Mouse (Mus musculus): ENCODE measurements around the gene Pde6b.

The Pde6b gene

DNA sequence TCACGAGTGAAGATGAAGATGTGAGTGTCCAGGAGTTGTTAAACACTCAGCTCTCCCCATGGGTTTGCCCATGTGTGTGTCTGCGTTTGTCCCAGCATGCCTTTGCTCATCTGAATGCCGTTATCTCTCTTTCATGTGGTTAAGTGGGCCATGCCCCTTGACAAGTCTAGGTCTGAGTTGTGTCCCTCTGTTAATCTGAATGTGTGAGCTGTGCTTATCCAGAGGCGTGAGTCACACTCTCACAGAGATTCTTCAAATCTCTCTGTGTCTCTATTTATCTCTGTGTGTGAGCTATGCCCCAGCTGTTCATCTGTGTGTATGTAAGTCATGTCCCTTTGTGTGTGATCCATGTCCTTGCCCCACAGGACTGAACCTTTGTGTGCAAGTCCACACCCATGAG is 15.3 kb downstream of the Pde6b start:
- no peak for DNase-seq

DNA sequence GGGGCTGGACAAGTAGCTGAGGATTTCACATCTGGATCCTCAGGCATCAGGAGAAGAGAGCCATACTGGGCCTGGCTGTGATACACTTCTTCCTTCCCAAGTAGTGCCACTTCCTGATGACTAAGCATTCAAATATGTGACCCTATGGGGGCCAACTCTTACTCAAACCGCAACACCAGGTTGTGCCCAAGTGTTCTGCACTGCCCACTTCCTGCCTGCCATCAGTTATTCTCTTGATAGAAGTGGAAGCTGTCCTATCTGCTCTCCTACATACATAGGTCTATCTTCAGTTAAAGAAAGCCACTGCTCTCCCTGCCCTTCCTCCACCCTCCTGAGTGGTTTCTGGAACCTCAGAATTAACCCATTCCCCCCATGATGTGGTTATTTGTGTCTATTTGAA is 17.3 kb downstream of the Pde6b start:
- DNase-seq = no peak

DNA sequence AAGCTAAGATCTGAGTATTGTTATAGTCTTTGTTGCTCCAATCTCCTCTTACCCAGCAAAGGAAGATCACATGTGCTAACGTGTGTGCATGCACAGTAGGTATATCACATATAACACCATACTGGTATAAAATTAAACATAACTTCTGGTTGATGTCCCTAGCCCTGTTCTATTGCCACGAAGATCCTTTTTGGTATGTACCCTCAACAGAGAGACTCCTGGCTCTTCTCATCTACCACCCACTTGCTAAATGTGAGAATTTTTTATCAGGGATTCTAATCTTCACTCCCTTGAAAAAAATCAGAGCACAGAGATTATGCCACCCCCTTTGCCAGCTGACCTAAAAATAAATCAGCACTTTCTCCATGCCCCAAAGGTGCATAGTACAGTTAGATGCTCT is 18.8 kb downstream of the Pde6b start:
- no peak for DNase-seq

DNA sequence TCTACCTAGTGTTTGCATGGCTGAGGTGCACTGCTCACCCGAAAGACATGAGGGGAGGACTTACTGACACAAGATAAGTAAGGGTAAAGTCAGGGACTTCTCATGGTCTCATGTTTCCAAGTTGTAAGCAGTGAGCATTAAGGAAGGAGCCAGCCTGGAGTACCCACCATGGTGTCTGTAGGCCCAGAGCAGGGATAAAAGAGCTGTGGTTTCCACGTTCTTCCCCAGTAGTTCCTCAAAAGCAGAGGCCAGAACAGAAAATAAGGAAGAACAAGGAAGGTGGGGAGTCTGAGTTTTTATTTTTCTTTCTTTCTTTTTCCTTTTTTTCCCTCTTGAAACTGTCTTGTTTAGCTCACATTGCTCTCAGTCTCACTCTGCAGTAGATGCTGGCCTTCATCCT is 26.5 kb downstream of the Pde6b start:
- no peak for DNase-seq

DNA sequence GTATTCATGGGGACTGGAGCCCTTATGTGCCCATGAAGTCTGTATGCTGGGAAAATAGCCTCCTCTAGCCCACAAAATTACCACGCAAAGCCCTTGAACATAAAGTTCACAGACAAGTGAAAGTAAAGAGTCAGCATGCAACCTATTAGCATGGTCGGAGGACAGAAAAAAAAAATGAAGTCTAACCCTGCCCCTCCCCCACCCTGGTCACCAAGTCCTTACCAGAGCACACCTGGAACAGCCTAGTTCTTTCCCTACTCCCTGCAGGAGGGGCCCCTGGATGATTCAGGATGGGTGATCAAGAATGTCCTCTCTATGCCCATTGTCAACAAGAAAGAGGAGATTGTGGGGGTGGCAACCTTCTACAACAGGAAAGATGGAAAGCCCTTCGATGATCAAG is 34.5 kb downstream of the Pde6b start:
- no peak for DNase-seq

DNA sequence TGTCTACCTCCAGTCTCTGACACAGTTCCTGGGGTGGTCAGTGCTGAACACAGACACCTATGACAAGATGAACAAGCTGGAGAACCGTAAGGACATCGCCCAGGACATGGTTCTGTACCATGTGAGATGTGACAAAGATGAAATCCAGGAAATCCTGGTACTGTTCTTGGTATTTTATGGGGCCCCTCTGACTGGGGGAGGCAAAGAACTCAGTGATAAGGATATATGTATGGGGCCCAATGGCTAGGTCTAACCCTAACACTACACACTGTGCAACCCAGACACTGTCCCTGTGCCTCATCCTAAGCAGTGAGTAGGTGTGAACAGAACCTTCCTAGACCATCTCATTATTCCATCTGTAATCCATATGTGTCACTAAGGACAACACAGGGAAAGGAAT is 35.2 kb downstream of the Pde6b start:
- no peak for DNase-seq

DNA sequence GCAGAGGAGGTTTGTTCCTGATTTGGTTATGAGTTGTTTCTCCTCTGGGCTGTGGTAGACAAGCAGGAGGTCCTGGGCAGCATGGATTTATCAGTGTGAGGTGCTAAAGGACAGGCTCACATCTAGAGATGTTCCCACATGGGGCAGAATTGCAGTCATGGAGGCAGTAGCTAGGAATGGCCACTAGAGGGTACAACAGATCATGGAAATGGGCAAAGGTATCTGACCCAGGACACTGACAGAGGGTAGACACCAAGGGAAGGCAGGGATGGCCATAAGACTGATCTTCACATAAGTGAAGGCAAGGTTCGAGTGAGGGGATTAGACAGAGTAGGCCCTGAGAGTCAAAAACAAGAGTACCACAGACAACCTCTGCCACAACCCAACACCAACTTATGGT is 39.0 kb downstream of the Pde6b start:
- DNase-seq = peak; percentile 60

DNA sequence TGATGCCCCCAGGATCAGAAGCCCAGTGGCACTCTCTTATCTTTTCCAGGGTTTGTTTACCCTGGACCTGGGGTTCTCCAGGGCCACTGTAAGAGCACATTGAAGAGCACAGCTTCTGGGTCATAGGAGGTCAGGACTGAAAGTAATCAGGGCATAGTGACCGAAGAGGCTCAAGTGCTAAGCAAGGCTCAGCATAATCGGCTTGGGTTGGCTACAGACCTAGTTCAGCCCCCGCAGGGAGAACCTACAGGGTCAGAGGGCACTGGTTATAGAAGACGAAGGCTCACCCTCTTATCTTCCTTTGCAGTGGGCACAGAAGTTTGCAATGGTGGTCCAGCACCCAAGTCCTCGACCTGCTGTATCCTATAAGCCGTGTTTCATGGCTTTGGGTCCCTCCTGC is 43.0 kb downstream of the Pde6b start:
- no peak for DNase-seq

DNA sequence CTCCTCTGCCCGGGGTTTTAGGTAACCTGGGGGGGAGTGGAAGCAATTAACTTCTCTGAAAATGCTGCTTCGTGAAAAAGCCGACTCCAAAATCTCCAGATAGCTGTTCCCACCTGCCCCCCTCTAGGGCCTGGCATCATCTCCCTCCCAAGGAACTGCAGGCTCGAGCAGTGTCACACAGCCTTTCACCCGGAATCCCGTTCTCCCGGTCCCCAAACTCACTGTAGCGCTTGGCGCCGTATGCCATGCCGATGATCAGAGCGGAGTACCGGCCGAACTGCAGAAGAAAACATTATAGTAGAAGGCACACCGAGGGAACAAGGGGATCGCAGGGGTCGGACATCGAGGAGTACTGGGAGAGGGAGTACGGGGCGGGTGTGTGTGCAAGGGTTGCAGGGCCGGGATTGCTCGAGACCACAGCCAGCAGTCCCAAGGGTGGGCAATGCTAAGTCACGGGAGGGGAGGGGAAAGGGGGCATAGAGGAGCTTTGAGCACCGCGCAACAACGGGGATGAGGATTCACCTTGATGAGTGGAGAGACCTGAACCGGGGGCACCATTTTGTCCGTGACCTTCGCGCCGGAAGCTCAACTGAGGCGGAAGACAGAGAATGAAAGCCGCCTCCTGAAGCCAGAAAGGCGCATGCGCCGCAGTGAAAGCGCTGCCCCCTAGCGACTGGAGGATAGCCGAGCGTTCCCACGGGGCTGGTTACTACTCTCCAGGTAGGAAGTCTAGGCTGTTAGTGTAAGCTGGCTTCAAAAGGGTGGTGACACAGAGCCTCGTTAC is 45.8 kb downstream of the Pde6b start, which contains the start of gene Atp5k:
Gene Atp5k (minus strand): TSS at position 645 of the 784 bp plus-strand sequence.
- DNase-seq = peak; percentile 95

DNA sequence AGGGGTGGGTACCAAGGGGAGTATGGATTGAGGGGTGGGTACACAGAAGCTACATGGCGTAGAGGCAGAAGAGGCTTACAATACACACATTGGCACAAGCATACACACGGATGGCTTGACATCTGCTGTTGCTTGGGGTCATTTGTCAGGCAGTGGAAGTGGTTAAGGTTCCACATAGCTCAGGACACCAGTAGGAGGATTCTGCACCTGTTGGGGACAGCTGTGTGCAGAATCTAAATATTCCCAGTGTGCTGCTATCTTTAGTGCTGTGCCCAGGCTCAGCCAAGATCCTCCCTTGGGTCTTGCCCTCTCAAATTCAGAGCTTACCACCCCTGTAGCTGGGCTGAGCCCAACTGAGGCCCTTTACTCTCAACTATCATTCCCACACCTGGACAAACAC is 47.9 kb downstream of the Pde6b start:
- DNase-seq = no peak

DNA sequence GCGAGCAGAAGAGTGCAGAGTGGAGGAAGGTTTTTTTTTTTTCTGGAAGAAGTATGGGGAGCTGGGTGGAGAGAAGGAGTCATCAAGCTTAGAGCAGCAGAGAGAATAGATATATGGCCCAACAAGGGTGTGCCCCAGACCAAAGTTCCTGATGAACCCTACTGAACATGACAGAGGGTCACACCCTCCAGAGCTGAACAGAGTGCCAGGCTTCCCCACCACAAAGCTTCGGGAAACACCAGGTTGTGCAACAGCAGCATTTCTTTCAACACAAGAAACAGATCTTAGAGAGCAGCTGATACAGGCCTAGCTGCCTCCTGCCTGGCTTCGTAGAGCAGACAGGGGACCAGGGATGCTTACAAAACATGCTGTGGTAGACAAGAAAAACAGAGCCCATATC is 58.8 kb downstream of the Pde6b start:
- DNase-seq = no peak

DNA sequence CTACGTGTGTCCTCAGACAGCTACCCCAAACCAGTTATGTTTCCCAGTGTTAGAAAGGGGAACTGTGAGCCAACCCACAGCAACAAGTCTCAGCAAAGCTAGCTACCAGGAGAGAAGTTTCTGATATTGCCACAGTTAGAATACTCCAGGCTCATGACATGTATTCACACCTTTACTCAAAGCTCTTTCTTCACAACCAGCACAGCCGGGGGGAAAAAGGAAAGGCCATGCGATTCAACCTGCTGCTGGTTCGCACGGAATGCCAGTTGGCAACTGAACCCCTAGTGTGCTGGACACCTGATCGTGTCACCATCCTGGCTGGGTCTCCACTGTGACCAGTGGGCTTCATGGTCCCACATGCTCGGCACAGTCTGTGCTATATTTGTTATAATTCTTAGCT is 59.7 kb downstream of the Pde6b start:
- DNase-seq = no peak

DNA sequence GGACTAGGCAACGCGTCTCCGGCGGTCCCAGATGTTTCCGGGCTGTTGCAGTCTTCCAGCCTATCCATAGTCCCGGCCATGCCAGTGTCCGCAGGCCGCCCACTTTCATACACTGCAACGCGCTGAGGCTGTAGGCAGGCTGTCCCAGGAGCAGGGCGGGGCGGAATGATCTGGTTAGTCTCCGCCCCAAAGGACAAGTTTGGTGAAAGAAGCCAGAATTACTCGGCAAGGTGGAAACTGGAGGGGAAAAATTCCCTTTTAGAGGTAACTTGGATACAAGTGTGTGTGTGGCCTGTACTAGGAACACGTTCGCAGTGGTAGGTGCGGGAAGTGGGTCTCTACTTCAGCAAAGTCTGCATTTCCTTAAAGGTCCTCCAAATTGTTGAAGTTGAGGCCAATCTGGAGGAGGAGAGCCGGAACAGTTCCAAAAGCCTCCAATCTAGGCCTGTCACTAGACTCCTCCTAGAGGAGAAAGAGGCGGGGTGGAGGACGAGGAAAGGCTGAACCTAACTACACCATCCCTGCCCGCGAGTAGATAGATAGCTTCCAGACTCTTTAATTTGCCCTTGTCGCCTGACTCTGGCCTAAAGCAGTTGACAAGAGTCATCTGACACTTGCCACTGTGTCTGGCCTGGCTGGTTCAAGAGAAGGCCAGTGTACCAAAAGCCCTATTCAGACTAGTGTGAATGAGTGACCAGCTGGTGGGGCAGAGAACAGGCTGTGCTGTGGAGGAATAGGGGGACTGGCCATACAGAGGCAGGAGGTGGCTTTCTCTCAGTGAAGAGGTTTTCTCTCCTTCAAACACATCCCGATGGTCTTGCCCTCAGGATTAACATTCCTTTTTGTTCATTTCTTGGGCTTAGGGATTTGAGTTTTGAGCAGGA is 60.8 kb downstream of the Pde6b start, which contains the start of gene Mfsd7a:
Gene Mfsd7a (minus strand): TSS at position 107 of the 884 bp plus-strand sequence.
- peak; percentile 86 for DNase-seq

DNA sequence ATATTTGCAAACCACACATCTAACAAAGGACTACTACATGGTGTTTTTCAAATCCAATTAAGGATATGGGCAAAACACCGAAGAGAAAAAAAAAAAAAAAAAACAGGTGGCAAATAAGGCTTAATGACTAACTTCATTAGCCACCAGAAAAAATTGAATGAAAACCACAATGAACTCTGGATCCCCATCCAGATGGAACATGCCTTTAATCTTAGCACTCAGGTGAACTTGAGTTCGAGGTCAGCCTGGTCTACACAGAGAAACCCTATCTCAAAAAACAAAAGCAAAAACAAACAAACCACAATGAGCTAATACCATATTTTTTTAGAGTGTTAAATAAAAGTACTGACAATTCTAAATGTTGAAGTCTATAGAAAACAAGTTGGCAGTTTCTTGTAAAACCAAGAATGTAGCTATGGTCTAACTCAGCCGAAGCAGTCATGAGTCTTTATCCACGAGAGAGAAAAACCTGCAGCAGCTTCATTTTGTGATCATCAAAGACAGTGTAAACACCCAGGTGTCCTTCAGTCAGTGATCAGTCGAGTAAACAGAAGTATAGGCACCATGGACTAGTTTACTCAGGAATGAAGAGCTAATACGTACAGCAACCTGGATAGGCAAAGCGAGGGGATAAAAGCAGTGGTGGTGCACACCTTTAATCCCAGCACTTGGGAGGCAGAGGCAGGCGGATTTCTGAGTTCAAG is 62.8 kb downstream of the Pde6b start:
- DNase-seq = no peak

DNA sequence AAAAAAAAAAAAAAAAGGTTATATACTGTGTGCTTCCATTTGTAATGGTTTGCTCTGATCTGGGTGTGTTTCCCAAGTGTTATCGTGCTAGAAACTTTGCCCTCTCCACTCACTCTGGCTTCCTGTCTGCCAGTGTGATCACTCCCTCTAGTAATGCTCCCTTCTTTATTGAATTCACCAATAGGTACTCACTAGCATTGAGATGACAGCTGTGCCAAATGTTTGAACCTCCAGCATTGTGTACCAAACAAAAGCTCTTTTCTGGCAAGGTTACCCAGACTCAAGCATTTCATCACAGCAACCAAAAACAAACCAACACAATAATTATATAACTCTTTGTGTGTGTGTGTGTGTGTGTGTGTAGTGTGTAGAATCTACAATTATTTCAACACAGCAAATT is 63.4 kb downstream of the Pde6b start:
- no peak for DNase-seq

DNA sequence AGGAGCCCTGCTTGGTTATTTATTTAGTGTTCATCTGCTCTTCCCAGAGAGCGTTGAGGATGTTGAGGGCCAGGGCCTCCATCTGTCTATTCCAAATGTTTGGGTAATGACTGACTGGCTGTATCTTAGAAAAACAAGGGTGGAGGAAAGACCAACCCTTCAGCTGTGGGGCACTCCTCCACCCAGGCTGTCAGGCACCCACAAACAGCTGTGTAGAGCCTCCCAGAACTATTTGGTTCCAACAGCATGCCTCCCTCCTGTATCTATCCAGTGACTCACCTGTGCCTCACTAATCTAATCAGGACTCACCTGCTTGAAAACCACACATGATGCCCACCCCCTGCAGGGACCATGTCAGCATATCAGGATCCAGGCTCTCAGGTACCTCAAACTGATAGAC is 64.2 kb downstream of the Pde6b start:
- no peak for DNase-seq

DNA sequence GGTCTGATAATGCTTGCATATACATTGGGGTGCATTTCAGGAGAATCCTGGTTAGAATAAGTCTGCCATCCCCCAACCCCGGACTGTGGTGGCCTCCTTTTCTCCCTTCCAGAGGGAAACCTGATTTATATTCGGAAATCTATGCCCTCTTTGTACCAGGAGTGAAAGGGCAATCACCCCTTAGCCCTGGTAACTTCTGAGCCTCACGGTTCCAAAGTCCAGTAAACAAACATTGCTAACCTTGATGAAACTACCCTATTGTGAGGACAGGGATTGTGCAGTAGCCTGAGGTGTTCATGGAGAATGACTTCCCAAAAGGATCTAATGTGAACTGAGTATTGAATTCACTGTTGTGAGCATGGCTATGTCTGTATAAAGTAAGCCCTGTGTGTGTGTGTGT is 65.9 kb downstream of the Pde6b start:
- DNase-seq = peak; percentile 7

DNA sequence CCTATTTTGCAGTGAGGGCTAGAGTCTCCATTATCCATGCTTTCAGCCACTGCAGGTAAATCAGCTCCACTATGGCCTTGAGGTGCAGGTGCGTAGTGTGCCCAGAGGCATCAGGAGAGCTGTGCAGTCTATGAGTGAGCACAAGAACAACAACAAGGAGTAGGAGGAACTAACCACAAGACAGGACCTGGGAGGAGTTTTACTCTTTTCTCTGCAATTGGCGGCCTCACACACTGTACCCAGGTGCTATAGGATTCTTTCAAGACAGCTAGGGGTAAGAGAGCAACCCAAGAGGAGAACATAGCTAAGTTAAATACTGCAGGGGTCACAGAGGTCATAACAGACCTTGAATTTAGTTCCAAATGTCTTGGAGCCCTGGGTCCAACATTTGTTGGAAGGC is 70.5 kb downstream of the Pde6b start:
- no peak for DNase-seq

DNA sequence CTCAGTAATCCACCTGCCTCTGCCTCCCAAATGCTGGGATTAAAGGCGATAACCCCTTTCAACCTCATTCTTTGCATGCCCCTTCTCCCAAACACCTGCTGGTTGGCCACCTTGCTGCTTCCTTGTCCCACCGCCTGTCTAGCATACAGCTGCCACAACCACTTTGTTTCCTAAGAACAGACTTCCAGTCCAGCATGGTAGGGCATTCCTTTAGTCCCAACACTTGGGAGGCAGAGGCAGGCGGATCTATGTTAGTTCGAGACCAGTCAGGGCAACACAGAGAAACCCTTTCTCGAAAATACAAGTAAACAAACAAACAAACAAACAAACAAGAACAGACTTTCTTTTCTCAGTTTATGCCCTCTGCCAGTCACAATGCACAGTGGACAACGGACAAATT is 72.3 kb downstream of the Pde6b start:
- no peak for DNase-seq

DNA sequence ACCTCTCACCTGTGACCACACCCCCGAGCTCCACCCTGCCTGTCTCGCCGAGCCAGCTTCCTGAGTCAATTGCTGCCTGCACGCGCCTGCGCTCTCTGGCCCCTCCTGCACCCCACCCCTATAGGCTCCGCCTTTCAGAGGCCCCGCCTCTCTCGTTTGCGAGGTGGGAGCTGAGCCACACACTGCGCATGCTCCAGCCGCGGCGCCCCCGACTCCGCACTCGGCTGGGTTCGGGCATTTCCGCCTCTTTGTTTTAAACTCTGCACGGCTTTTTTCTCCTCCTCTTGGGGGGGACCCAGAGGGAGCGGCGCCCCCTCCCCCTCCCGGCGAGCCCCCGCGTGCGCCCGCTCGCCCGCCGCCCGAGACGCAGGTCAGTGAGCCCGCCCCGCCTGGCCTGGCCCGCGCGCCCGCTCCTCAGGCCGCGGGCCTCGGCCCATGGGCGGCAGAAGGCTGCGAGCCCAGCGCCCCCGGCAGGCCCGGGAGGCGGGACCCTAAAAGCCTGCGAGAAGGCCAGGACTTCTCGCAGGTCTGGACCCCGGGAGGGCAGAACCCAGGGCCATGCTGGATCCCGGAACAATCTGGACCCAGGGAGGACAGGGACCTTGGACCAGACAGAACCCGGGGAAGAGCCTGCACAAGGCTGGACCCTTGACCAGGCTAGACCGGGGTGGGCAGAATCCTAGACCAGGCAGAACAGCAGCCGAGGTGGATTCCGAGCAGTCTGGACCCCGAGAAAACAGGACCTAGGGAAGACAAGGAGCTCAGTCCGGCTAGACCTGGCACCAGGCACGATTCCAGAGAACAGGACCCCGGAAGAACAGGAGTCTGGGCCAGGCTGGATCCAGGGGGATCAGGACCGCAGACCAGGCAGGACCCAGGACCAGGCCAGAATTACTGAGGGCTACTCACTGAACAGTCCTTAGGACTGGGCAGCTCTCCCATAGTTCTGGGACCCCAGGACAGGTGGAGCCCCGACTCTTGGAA is 73.2 kb downstream of the Pde6b start, which contains the start of gene Pcgf3:
Gene Pcgf3 (plus strand): TSS at position 151 of the 984 bp plus-strand sequence.
- DNase-seq = peak; percentile 99

DNA sequence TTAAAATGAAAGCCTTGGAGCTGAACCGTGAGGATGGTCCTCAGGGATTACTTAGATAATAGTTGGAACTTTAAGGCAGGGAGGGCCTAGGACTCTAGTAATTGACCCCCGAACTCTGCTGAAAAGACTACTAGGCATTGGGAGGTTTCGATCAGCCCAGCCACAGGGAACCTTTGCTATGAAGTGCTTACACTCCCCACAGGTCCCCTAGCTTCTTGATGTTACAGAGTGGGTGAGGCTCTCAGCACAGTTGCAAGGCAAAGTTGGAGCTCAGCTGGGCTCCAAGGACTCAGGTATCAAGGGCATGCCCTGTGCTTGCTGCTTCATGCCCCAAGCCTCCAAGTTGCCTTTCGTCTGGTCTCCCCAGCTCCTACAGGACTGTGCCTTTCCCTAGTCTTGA is 74.3 kb downstream of the Pde6b start:
- peak; percentile 5 for DNase-seq

Data from kidney, postnatal 14 days (tissue).